Mouse (Mus musculus) lung, adult 2 months (tissue): Measurements from ENCODE around the gene Tex26. TPM values are rescaled to one million over a fixed set of nuclear protein-coding genes. Genes with fewer than 3 reads are reported as not detected.

Experiments used
- DNase-seq: peaks from one replicate; pipeline ENCODE4 v3.0.0; 2022
- H3K4me1 ChIP-seq: fragments of 200-500 bp; 2 replicates; pipeline ENCODE4 v1.6.1; 2011; ENCODE audit warnings: low read length; ENCODE audit not compliant: control insufficient read depth, insufficient read depth
- H3K4me3 ChIP-seq: fragments of 200-500 bp; replicated peaks from 2 replicates; pipeline ENCODE3; 2011; ENCODE audit warnings: low read depth, mild to moderate bottlenecking, control low read depth, low read length; ENCODE audit errors: extremely low read depth
- CTCF ChIP-seq: fragments of 200-500 bp; IDR thresholded peaks from 2 replicates; pipeline ENCODE4 v1.5.1; 2011; ENCODE audit warnings: mild to moderate bottlenecking, low read length, control low read depth; ENCODE audit not compliant: insufficient read depth
- POLR2A ChIP-seq: fragments of 200-500 bp; IDR thresholded peaks from 2 replicates; pipeline ENCODE4 v1.6.1; 2011; ENCODE audit warnings: low read depth, mild to moderate bottlenecking, control low read depth, low read length, borderline replicate concordance; ENCODE audit errors: extremely low read depth
- WGBS: fragments of 180-500 bp; shearing (Covaris S2); methylation state at CpG from one replicate; pipeline ENCODE4 v1.1.7; 2018; 5-methylcytosine and 5-hydroxymethylcytosine counted together
- polyA plus RNA-seq: library from polyadenylated mRNA; depleted of rRNA; stranded (reverse); fragments of >200 nt; gene quantifications from 2 replicates; pipeline ENCODE4 v1.2.3, GENCODE M21; 2012; rRNA removed

Tex26 gene
- polyA plus RNA-seq, 1 experiment, result 1.5 TPM

- H3K4me3 ChIP-seq, result no peak overlapping the region
- no peak for TF ChIP-seq POLR2A
- no peak for TF ChIP-seq CTCF
- 62% methylated on average over 8 of the region's 8 CpGs for WGBS
Observed at GRCm38 (mm10) chr5:149504985-149505384, 65.5 kb downstream of the Tex26 start.

GRCm38 (mm10) chr5:149506033-149506432, 66.6 kb downstream of the Tex26 start:
- TF ChIP-seq POLR2A, result no peak
- TF ChIP-seq CTCF, result no peak
- Histone ChIP-seq H3K4me1 (no peaks in the 10 kb centered on the region), H3K4me3 (no peak overlapping the region)
- WGBS, result 98% methylated on average over 2 of the region's 2 CpGs
- no peak for DNase-seq

More at GRCm38 (mm10) chr5:149504985-149505384, 65.5 kb downstream of the Tex26 start:
- H3K4me1 ChIP-seq, result no peaks in the 10 kb centered on the region
- DNase-seq, result no peak

DNA sequence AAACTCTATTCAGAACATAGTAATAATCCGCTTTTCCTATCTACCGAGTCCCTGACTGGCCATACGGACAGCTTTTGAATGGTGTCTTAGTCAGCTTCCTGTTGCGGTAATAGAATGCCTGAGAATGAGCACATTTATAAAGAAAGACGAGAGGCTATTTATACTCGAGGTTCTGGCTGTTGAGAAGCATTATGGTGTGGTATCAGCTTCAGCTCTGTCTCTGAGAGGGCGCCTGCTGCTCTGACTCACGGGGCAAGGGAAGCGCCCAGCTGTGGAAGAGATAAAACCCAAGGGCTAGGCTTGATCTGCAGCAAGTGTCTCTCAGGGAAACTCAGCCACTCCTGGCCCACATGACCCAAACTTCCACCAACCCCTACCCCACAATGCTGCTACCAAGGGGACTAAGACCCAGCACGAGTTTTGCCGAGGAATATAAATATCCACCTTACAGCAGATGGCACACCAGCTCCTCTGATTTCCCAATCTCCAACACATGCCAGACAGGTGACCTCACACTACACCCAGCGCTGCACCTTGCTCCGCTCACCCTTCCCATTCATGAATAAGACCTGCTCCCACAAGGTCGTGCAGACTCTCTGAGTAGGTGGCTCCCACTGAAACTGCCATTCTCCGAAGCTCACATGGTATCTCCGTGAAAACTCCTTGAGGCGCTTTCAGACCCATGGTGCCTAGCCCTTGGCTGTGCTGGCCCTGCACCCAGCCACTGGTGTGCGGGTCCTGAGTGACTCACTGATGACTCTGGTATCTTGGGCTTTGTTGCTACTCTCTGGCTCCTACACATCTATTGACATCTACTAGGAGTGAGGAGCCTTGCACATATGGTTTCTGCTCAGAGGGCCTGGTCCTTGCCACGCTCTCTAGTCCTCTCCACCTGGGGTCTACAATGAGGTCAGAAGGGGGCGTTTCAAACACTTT, 68.9 kb downstream of the Tex26 start:
- Histone ChIP-seq H3K4me1 (no peaks in the 10 kb centered on the region), H3K4me3 (no peak overlapping the region)
- TF ChIP-seq POLR2A, result no peak
- no peak for TF ChIP-seq CTCF
- DNase-seq, result no peak
- 66% methylated on average over 20 of the region's 20 CpGs for WGBS

- no peak overlapping the region for H3K4me3 ChIP-seq
- DNase-seq, result no peak
- 76% methylated on average over 13 of the region's 13 CpGs for WGBS
- peaks cover 4% of the 10 kb centered on the region for H3K4me1 ChIP-seq
- TF ChIP-seq POLR2A (no peak), CTCF (no peak)
Observed at GRCm38 (mm10) chr5:149510323-149510722, 70.9 kb downstream of the Tex26 start.

DNA sequence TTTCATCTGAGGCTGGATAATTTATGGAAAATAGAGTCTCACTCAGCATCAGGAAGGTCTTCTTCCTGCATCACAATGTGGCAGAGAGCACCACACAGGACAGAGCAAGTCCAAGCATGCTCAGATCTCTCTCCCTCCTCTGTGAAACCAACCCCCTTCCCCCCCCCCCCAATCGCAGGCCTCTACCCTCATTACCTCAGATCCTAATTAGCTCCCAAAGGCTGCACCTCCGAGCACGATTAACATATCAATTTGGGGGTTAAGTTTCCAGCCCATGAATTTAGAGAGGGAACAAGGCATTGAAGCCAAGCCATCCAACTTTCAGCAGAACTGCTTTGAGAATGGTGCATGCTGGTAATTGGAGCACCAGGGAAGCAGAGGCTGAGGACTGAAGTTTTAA, 73.2 kb downstream of the Tex26 start:
- H3K4me1 ChIP-seq, result peaks cover 4% of the 10 kb centered on the region
- H3K4me3 ChIP-seq, result no peak overlapping the region
- DNase-seq, result no peak
- 76% methylated on average over 3 of the region's 3 CpGs for WGBS
- TF ChIP-seq POLR2A (no peak), CTCF (no peak)

DNA sequence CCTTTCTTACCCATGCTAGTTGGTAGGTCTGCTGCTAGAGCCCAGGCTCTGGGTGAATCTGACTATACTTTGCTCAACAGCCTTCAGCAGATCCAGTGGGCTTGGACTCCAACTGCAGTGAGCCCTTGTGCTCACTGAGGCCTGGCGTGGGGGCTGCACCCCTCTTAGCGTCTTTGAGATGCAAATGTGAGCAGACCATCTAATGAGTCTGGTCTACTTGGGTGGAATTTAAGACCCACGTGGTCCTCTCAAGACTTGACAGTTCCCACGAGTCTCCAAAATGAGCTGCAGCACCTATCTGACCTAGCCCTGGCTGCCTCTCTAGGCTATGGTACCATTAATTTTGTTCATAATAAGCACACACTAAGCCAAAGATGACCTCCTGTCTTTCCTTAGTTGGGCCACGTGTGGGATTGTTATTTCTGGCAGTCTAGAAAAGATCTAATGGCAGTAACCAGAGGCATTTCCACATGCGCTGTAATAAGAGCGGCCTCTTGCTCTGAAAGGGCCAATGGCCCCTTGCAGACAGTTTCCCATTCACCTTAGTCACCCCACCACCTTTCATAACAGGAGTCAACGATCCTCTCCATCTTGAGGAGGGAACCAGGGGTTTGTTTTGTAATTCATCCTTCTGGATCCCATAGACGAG, 74.1 kb downstream of the Tex26 start:
- H3K4me1 ChIP-seq, result peaks cover 4% of the 10 kb centered on the region
- H3K4me3 ChIP-seq, result no peak overlapping the region
- DNase-seq, result no peak
- TF ChIP-seq POLR2A (no peak), CTCF (no peak)
- 53% methylated on average over 9 of the region's 9 CpGs for WGBS

DNA sequence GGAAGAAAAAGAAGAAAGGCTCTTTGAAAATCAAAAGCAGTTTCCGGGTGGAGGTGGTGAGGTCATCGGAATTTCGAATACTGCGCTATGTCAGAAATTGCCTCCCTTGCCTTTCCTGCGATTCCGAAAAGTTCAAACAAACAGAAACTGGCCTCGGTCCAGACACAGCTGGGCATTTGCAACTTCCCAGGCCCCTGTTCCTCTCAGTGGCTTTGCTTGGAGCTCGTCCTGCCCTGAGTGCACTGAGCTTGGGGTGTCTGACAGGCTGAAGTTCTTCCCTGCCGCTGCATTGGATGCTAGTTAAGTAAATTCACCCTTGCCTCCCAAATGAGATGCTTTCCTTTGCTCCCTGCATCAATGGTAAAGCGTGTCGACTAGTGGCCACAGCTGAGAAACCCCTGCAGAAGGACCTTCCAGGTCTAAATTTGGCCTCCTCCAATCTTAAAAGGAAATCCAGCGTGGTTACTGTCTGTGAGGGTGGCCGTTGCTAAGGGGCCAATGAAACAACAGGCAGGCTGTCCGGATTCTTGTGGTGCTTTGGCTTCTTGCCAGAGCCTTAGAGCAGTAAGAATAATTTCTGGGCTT, 74.7 kb downstream of the Tex26 start:
- TF ChIP-seq POLR2A (no peak), CTCF (no peak)
- peak; percentile 15 for DNase-seq
- peaks cover 4% of the 10 kb centered on the region for H3K4me1 ChIP-seq
- no peak overlapping the region for H3K4me3 ChIP-seq
- WGBS, result 6% methylated on average over 14 of the region's 14 CpGs

DNA sequence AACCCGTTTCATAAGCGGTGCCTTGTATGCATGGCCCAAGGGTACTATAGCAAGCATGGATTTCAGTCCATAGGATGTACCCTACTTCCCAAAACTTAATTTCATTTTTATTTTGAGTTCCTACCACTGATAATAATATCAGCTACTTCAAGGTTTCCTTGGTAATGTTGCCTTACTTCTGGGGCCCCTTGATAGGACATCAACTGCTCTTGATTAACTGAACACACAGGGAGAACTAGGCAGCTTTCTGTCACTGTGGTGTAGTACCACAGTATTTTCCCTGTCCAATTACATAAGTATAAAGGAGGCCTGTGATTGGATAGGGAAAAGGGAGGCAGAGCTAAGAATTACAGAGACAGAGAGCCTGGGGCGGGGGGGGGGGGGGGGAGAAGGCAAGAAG, 75.4 kb downstream of the Tex26 start:
- no peak for TF ChIP-seq POLR2A
- no peak for TF ChIP-seq CTCF
- peaks cover 4% of the 10 kb centered on the region for H3K4me1 ChIP-seq
- no peak for DNase-seq
- H3K4me3 ChIP-seq, result no peak overlapping the region
- 55% methylated on average over 3 of the region's 3 CpGs for WGBS

- TF ChIP-seq CTCF (no peak), POLR2A (no peak)
- no peak for DNase-seq
- Histone ChIP-seq H3K4me1 (peaks cover 4% of the 10 kb centered on the region), H3K4me3 (no peak overlapping the region)
- WGBS, result 62% methylated on average over 6 of the region's 6 CpGs
Observed at GRCm38 (mm10) chr5:149517116-149517515, 77.7 kb downstream of the Tex26 start.

Other genes starting within 250 kb of the Tex26 start
- 65.9 and 104 TPM in 2 replicates for gene Alox5ap, start 174.9 kb upstream of the Tex26 start, polyA plus RNA-seq
- gene Medag, start 27.9 kb upstream of the Tex26 start, polyA plus RNA-seq, result 5.2 and 7.1 TPM in 2 replicates
- 0.89 and 1.9 TPM in 2 replicates for gene Wdr95, start 89.0 kb downstream of the Tex26 start, polyA plus RNA-seq
- 7.3 and 7.7 TPM in 2 replicates for gene Hsph1, start 196.7 kb downstream of the Tex26 start, polyA plus RNA-seq
- gene B3glct, start 238.6 kb downstream of the Tex26 start, polyA plus RNA-seq, result 3.9 and 5.1 TPM in 2 replicates